In genomic region chr12:79598901-79599300, GRCm38 (mm10) we compare ENCODE assay signal across 11 mouse cellular contexts.
DNase-seq lines count a peak whose midpoint lies in the region; ATAC-seq and TF ChIP-seq lines count a peak whose summit lies in the region.
"Had no signal": no experiment of that assay in that cellular context is flagged by ENCODE, and none has a peak within 500 bp of the region (broad histone marks: within the 10 kb centered on the region; RNA-seq: fewer than 3 reads in every experiment).

No protein-coding gene starts in this region.

- peak; percentile 48 for DNase-seq in embryo, embryonic 10 days (ENCODE audit: low spot score)
- DNase-seq in embryo, embryonic 9.5 days (ENCODE audit: extremely low spot score) = no peak
- DNase-seq in lung, embryonic 14.5 days = peak; percentile 50
- no peak for DNase-seq in lung, adult 2 months
- peak; percentile 27 for DNase-seq in kidney, postnatal 10 days
- DNase-seq in layer of hippocampus, adult 8-10 months (ENCODE audit: low spot score in 2 of 2) = no peak
- DNase-seq: cerebellum, adult 11-12 months had no signal

- H3K4me1 ChIP-seq in lung, embryonic 14.5 days (ENCODE audit: insufficient read depth) = no peaks in the 10 kb centered on the region; the same call in 1 of the 2 replicates
- peaks cover 9% of the 10 kb centered on the region for H3K4me1 ChIP-seq in lung, adult 2 months (ENCODE audit: control insufficient read depth, insufficient read depth, low read length)
- peaks cover 21% of the 10 kb centered on the region for H3K4me1 ChIP-seq in stomach, embryonic 16.5 days (ENCODE audit: control insufficient read depth, insufficient read depth, low read length)
- H3K4me1 ChIP-seq: forebrain, embryonic 13.5 days; neural tube, embryonic 15.5 days had no signal

- no peak for ATAC-seq in lung, embryonic 14.5 days (ENCODE audit: insufficient read depth)
- no peak for ATAC-seq in stomach, embryonic 16.5 days (ENCODE audit: insufficient read depth, low FRiP score)
- no peak for ATAC-seq in erythroblast, adult 5-6 weeks (replicated peaks; ENCODE audit: low FRiP score, poor library complexity, severe bottlenecking)
- ATAC-seq: forebrain, embryonic 13.5 days had no signal

- no peak overlapping the region for H3K9ac ChIP-seq in lung, embryonic 14.5 days
- no peak overlapping the region for H3K9ac ChIP-seq in stomach, embryonic 16.5 days (ENCODE audit: low read length)
- H3K9ac ChIP-seq: forebrain, embryonic 13.5 days; neural tube, embryonic 15.5 days had no signal

- no peaks in the 10 kb centered on the region for H3K27me3 ChIP-seq in lung, embryonic 14.5 days (ENCODE audit: insufficient read depth, low read length)
- H3K27me3 ChIP-seq in stomach, embryonic 16.5 days (ENCODE audit: control insufficient read depth, insufficient read depth, low read length) = no peaks in the 10 kb centered on the region
- H3K27me3 ChIP-seq: forebrain, embryonic 13.5 days; neural tube, embryonic 15.5 days had no signal

- no peak for TF ChIP-seq POLR2A in lung, adult 2 months (IDR thresholded peaks at IDR 0.05; ENCODE audit: borderline replicate concordance, extremely low read depth, low read depth, low read length)

- no peak overlapping the region for H3K4me2 ChIP-seq in lung, embryonic 14.5 days
- no peak overlapping the region for H3K4me2 ChIP-seq in stomach, embryonic 16.5 days (ENCODE audit: low read depth, low read length)
- H3K4me2 ChIP-seq: forebrain, embryonic 13.5 days; neural tube, embryonic 15.5 days had no signal

- H3K9me3 ChIP-seq in lung, embryonic 14.5 days (ENCODE audit: low read depth, low read length) = no peaks in the 10 kb centered on the region
- H3K9me3 ChIP-seq in stomach, embryonic 16.5 days (replicated peaks; ENCODE audit: control insufficient read depth, low read length) = no peaks in the 10 kb centered on the region
- H3K9me3 ChIP-seq: forebrain, embryonic 13.5 days; neural tube, embryonic 15.5 days had no signal

- no peak overlapping the region for H3K4me3 ChIP-seq in lung, embryonic 14.5 days (ENCODE audit: low read depth, low read length)
- H3K4me3 ChIP-seq in lung, adult 2 months (replicated peaks; ENCODE audit: extremely low read depth, low read depth, low read length) = no peak overlapping the region
- H3K4me3 ChIP-seq in stomach, embryonic 16.5 days (replicated peaks; ENCODE audit: low read length) = no peak overlapping the region
- H3K4me3 ChIP-seq: forebrain, embryonic 13.5 days; neural tube, embryonic 15.5 days had no signal

- H3K27ac ChIP-seq in lung, embryonic 14.5 days (ENCODE audit: low read depth) = peak overlapping the region; percentile 32
- H3K27ac ChIP-seq in stomach, embryonic 16.5 days (ENCODE audit: low read length) = peak overlapping the region; percentile 81
- H3K27ac ChIP-seq: forebrain, embryonic 13.5 days had no signal

- WGBS in lung, embryonic 14.5 days = 17% methylated on average over 2 of the region's 2 CpGs
- 24% methylated on average over 2 of the region's 2 CpGs for WGBS in lung, adult 2 months
- 14% methylated on average over 2 of the region's 2 CpGs for WGBS in stomach, embryonic 16.5 days

- no peak for TF ChIP-seq CTCF in lung, embryonic 14.5 days (IDR thresholded peaks at IDR 0.05; ENCODE audit: low read depth)
- TF ChIP-seq CTCF in lung, adult 2 months (IDR thresholded peaks at IDR 0.05; ENCODE audit: insufficient read depth, low read length) = no peak

- H3K36me3 ChIP-seq in lung, embryonic 14.5 days (ENCODE audit: insufficient read depth) = no peaks in the 10 kb centered on the region
- no peaks in the 10 kb centered on the region for H3K36me3 ChIP-seq in stomach, embryonic 16.5 days (ENCODE audit: control insufficient read depth, insufficient read depth, low read length)
- H3K36me3 ChIP-seq: neural tube, embryonic 15.5 days had no signal

Comparison
In these comparisons a context has a peak if more than half of its experiments do, and no peak if none do; other contexts are left out.
1. DNase-seq: peak in embryo, embryonic 10 days (single experiment), lung, embryonic 14.5 days (single experiment) and kidney, postnatal 10 days (single experiment); none in embryo, embryonic 9.5 days (single experiment), lung, adult 2 months (single experiment) and layer of hippocampus, adult 8-10 months (0 of 2).